Mouse (Mus musculus) neural tube, embryonic 15.5 days (tissue): ENCODE results near the gene Cela3b. TPM values are rescaled to one million over a fixed set of nuclear protein-coding genes. Genes with fewer than 3 reads are reported as not detected.

Experiments used
- ATAC-seq: fragments of 200-750 bp; cut with Nextera tagmentation; 2 replicates; pipeline ENCODE4 v1.8.0; 2017; ENCODE audit warnings: mild to moderate bottlenecking, moderate TSS enrichment, moderate library complexity; ENCODE audit not compliant: low FRiP score
- H3K27ac ChIP-seq: fragments of 300-500 bp; sonication (generic); replicated peaks from 2 replicates; pipeline ENCODE4 v1.5.1; 2015; ENCODE audit warnings: mild to moderate bottlenecking, inconsistent platforms
- H3K27me3 ChIP-seq: fragments of 300-500 bp; sonication (generic); replicated peaks from 2 replicates; pipeline ENCODE4 v1.6.1; 2015; ENCODE audit warnings: inconsistent platforms
- H3K36me3 ChIP-seq: fragments of 300-500 bp; sonication (generic); 2 replicates; pipeline ENCODE4 v1.6.1; 2015; ENCODE audit warnings: inconsistent platforms
- H3K4me1 ChIP-seq: fragments of 300-500 bp; sonication (generic); 2 replicates; pipeline ENCODE4 v1.6.1; 2015; ENCODE audit warnings: inconsistent platforms
- H3K4me2 ChIP-seq: fragments of 300-500 bp; sonication (generic); 2 replicates; pipeline ENCODE4 v1.6.1; 2015; ENCODE audit warnings: inconsistent platforms, mild to moderate bottlenecking, moderate library complexity
- H3K4me3 ChIP-seq: fragments of 300-500 bp; sonication (generic); replicated peaks from 2 replicates; pipeline ENCODE4 v1.5.1; 2015; ENCODE audit warnings: mild to moderate bottlenecking, inconsistent platforms
- H3K9ac ChIP-seq: fragments of 300-500 bp; sonication (generic); replicated peaks from 2 replicates; pipeline ENCODE4 v1.6.1; 2015; ENCODE audit warnings: mild to moderate bottlenecking, inconsistent platforms
- H3K9me3 ChIP-seq: fragments of 300-500 bp; sonication (generic); replicated peaks from 2 replicates; pipeline ENCODE4 v1.6.1; 2016; ENCODE audit warnings: inconsistent platforms
- WGBS: fragments of 180-500 bp; shearing (Covaris S2); methylation state at CpG from one replicate; pipeline ENCODE4 v1.1.7; 2015; ENCODE audit warnings: mixed read lengths; 5-methylcytosine and 5-hydroxymethylcytosine counted together
- polyA plus RNA-seq: library from polyadenylated mRNA; unstranded; fragments of >200 nt; fragmentation: Nextera tagmentation; extraction: Ambion mirVana; gene quantifications from 2 replicates; pipeline ENCODE4 v1.2.1, GENCODE M21; 2015

Cela3b gene
- polyA plus RNA-seq, 1 experiment from 2014 or later: not detected

DNA sequence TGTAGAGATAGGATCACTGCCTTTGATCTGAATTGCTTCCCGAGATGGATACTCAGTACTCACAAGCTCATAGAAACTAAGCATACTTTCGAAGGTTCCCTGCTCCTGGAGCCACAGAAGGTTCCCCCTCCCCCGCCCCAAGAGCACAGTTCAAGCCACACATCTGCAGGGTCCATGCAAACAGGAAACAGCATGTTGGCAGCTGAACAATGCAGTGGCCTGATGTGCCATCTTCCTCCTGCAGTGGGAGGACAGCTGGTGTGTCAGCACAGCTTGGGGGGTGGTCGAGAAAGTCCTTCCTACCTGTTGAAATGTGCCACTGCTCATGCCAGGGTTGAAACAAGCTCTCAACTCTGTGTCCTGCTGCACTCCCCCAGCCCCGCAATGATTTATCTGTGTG is 28.5 kb upstream of the Cela3b start:
- H3K9ac ChIP-seq: no peak overlapping the region
- H3K36me3 ChIP-seq: no peaks in the 10 kb centered on the region
- no peak for ATAC-seq
- no peaks in the 10 kb centered on the region for H3K9me3 ChIP-seq
- WGBS: 79% methylated on average over 5 of the region's 5 CpGs
- H3K4me1 ChIP-seq: no peaks in the 10 kb centered on the region
- no peak overlapping the region for H3K27ac ChIP-seq
- H3K27me3 ChIP-seq: no peaks in the 10 kb centered on the region
- no peak overlapping the region for H3K4me2 ChIP-seq
- H3K4me3 ChIP-seq: no peak overlapping the region

DNA sequence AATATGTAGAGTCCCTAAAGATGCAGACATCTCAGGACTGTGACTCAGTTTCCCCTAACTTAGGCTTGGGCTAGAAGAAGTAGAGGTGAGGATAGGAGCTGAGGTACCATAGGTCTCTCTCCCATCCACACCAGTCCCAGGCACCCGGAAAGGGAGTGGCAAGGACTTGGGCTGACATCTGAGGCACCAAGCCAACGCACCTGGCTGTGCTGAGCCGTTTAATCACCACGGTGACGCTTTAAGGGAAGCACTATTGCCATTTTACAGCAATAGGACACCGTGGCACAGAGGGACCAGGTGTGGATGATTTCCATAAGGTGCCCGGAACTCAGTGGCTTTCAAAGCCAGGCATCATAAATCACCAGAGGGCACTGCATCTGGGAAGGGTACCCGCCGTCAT is 28.0 kb upstream of the Cela3b start:
- H3K4me3 ChIP-seq: no peak overlapping the region
- H3K4me1 ChIP-seq: no peaks in the 10 kb centered on the region
- WGBS: 79% methylated on average over 9 of the region's 9 CpGs
- no peaks in the 10 kb centered on the region for H3K27me3 ChIP-seq
- no peaks in the 10 kb centered on the region for H3K9me3 ChIP-seq
- no peak for ATAC-seq
- no peak overlapping the region for H3K4me2 ChIP-seq
- no peak overlapping the region for H3K9ac ChIP-seq
- no peak overlapping the region for H3K27ac ChIP-seq
- H3K36me3 ChIP-seq: no peaks in the 10 kb centered on the region

DNA sequence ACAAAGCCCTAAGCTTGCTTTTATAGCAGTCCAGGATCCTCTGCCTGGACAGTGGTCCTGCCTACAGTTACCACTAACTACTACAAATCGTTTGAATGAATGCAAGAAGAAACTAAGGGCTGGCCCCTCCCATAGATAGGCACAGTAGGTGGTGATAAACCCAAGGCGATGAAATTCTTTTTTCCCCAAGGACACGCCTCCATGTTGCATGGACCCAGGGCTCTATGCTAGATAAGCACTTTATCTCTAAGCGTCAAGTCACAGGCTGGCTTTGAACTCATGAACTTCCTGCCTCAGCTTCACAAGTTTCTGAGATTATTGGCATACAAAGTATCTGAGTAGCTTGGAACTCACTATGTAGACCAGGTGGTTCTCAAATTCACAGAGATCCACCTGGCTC is 27.0 kb upstream of the Cela3b start:
- Histone ChIP-seq H3K9me3 (no peaks in the 10 kb centered on the region), H3K36me3 (no peaks in the 10 kb centered on the region), H3K9ac (no peak overlapping the region), H3K4me3 (no peak overlapping the region), H3K4me1 (no peaks in the 10 kb centered on the region), H3K27ac (no peak overlapping the region), H3K27me3 (no peaks in the 10 kb centered on the region), H3K4me2 (no peak overlapping the region)
- WGBS: 79% methylated on average over 4 of the region's 4 CpGs
- ATAC-seq: no peak

DNA sequence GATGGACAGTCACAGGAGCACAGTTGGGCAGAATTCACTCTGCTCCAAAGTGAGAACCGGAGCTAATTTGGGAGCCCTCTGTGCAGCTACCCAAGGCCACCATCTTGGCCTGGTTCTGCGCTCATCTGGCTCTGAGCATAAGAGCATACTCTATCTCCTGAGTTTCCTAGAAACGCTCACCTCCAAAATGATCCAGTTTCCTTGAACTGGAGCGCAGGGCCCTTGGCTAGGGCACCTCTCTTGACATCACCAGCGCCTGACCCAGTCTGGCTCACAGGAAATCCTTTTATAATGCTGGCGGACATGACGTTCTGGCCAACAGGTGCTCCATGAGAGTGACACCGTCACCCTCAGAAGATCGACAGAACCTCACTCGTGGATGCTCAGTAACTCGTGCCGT is 26.2 kb upstream of the Cela3b start:
- no peaks in the 10 kb centered on the region for H3K4me1 ChIP-seq
- H3K27me3 ChIP-seq: no peaks in the 10 kb centered on the region
- no peaks in the 10 kb centered on the region for H3K36me3 ChIP-seq
- H3K27ac ChIP-seq: no peak overlapping the region
- no peak for ATAC-seq
- H3K9me3 ChIP-seq: no peaks in the 10 kb centered on the region
- no peak overlapping the region for H3K4me3 ChIP-seq
- H3K4me2 ChIP-seq: no peak overlapping the region
- H3K9ac ChIP-seq: no peak overlapping the region
- 86% methylated on average over 12 of the region's 12 CpGs for WGBS

DNA sequence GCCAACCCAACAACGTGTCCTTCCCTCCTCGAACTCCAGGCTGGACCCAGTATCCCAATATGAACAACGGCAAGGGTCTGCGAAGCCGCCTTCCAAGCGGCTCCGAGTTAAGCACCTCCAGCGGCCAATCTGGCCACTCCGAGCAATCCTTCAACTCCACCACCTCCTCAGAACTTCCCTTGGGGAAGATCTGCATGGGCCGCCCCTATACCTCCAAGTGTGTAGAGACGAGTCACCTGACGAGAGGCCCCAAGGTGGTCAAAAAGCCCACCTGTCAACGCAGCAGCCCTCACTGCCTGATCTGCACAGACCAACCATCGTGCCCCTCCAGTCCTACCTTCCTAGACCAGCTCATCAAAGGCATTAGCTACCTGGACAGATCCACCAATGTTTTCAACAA is 24.2 kb upstream of the Cela3b start:
- WGBS: 91% methylated on average over 14 of the region's 14 CpGs
- no peak for ATAC-seq
- no peak overlapping the region for H3K4me3 ChIP-seq
- no peaks in the 10 kb centered on the region for H3K36me3 ChIP-seq
- H3K27me3 ChIP-seq: no peaks in the 10 kb centered on the region
- H3K9me3 ChIP-seq: no peaks in the 10 kb centered on the region
- H3K4me2 ChIP-seq: no peak overlapping the region
- H3K4me1 ChIP-seq: no peaks in the 10 kb centered on the region
- H3K27ac ChIP-seq: no peak overlapping the region
- no peak overlapping the region for H3K9ac ChIP-seq

DNA sequence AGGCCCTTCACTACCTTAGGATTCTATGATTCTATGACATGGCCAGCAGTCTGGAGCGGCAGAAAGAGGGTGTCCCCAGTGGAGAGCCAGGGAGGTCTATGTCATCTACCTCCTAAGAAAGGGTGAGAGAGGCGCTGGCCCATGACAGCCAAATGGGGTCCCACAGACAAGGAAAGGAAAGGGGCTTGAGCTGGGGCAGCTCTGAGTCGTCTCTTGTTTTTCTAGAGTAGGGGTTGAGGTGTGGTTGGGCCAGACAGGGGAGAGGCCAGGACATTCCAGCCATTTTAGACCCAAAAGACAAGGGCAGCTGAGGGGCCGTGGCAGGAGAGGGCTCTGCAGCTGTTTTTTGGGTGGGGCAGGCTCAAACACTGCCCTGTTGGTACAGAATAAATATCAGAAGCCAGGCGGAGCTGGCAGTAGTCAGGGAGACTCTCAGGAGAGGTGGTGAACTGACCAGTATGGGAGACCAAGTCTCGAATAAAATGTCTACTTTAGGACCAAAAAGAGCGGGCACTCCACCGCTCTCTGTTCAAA is 23.0 kb upstream of the Cela3b start, which contains the start of gene 1700013G24Rik:
Gene 1700013G24Rik (plus strand): TSS at position 51 of the 534 bp plus-strand sequence.
- H3K9me3 ChIP-seq: no peaks in the 10 kb centered on the region
- H3K27ac ChIP-seq: no peak within 1 kb of the TSS
- H3K9ac ChIP-seq: no peak within 1 kb of the TSS
- no peak within 1 kb of the TSS for H3K4me2 ChIP-seq
- ATAC-seq: no peak
- peaks cover 8% of the 10 kb centered on the region for H3K4me1 ChIP-seq
- no peak within 1 kb of the TSS for H3K4me3 ChIP-seq
- no peaks in the 10 kb centered on the region for H3K36me3 ChIP-seq
- WGBS: 87% methylated on average over 8 of the region's 8 CpGs
- no peaks in the 10 kb centered on the region for H3K27me3 ChIP-seq

DNA sequence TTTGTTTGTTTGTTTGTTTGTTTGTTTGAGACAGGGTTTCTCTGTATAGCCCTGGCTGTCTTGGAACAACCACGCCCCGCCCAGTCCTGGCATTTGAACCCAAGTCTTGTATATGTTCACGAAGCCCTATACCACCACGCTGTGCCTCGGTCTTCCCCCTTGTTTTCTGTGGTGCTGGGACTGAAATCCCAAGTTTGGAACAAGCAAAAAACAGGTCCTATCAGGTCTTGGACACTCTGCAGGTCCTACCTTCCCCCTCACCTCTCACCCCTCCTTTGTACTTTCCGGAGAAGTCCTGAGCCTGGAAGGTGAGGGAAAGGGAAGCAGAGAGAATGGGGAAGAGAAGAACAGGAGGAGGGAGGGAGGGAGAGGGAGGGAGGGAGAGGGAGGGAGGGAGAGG is 21.9 kb upstream of the Cela3b start:
- Histone ChIP-seq H3K4me2 (no peak overlapping the region), H3K4me3 (no peak overlapping the region), H3K4me1 (peaks cover 14% of the 10 kb centered on the region), H3K27ac (no peak overlapping the region), H3K36me3 (no peaks in the 10 kb centered on the region), H3K9ac (no peak overlapping the region), H3K9me3 (no peaks in the 10 kb centered on the region), H3K27me3 (no peaks in the 10 kb centered on the region)
- ATAC-seq: no peak
- 95% methylated on average over 6 of the region's 6 CpGs for WGBS

DNA sequence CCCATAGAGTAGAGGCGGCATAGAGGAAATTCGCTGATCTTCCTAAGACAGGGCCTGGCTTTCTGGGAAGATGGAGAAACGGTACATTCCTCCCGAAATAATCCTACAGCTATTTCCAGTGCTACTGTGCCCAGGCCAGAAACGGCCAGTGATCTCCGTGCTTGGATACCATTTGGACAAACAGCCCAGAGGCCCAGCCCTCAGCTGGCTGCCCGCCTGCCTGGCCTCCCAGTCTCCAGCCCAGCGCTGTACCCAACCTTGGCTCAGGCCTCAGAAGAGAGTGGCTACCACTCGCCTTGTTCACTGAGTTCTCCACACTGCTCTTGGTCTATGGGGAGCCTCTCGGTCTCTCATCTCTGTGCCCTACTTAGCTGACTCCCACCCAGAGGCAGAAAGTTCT is 19.4 kb upstream of the Cela3b start:
- H3K27me3 ChIP-seq: no peaks in the 10 kb centered on the region
- no peak for ATAC-seq
- no peak overlapping the region for H3K4me2 ChIP-seq
- no peak overlapping the region for H3K4me3 ChIP-seq
- H3K9ac ChIP-seq: no peak overlapping the region
- WGBS: 83% methylated on average over 10 of the region's 10 CpGs
- H3K27ac ChIP-seq: no peak overlapping the region
- H3K36me3 ChIP-seq: no peaks in the 10 kb centered on the region
- H3K4me1 ChIP-seq: peaks cover 14% of the 10 kb centered on the region
- no peaks in the 10 kb centered on the region for H3K9me3 ChIP-seq

DNA sequence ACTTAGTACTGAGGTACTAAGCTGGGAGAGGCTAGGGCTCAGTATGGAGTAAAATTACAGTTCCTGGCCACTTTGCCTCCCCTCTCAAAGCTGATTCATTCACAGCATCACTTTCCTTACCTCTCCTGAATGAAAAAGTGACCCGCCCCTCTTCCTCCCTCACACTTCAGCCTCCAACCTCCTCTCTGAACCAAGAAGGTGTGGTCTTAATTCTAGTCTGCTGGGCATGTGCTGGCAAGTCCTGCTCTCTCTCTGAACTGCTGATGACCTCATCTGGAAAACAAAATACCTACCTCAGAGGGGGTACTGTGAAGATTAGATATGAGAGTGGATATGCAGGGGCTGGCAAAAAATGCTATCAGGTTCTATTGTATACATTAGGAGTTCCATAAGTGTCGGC is 18.8 kb upstream of the Cela3b start:
- 91% methylated on average over 2 of the region's 2 CpGs for WGBS
- Histone ChIP-seq H3K4me3 (no peak overlapping the region), H3K9me3 (no peaks in the 10 kb centered on the region), H3K27ac (no peak overlapping the region), H3K4me2 (no peak overlapping the region), H3K36me3 (no peaks in the 10 kb centered on the region), H3K9ac (no peak overlapping the region), H3K27me3 (no peaks in the 10 kb centered on the region), H3K4me1 (peaks cover 14% of the 10 kb centered on the region)
- no peak for ATAC-seq

DNA sequence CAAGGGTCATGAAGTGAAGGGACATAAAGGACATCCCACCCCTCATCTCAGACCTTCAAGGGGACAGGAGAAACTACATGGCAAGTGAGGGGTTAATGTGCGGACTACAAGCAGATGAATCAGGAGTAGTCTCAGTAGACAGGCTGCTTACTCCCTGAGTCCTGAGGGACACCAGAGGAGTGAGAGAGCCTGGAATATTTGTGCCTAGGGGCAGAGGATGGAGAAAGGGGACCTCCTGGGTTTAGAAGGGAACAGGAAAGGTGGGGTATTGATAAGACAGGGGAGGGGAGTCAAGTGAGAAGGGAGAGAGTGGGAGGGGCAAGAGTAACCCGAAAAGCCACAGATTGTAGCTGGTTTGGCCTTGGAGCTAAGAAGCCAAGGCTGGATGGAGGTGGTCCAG is 18.3 kb upstream of the Cela3b start:
- no peak overlapping the region for H3K4me2 ChIP-seq
- no peak overlapping the region for H3K9ac ChIP-seq
- H3K36me3 ChIP-seq: no peaks in the 10 kb centered on the region
- no peak overlapping the region for H3K4me3 ChIP-seq
- no peaks in the 10 kb centered on the region for H3K27me3 ChIP-seq
- no peak overlapping the region for H3K27ac ChIP-seq
- 36% methylated on average over 2 of the region's 2 CpGs for WGBS
- H3K4me1 ChIP-seq: peaks cover 18% of the 10 kb centered on the region
- no peak for ATAC-seq
- no peaks in the 10 kb centered on the region for H3K9me3 ChIP-seq

DNA sequence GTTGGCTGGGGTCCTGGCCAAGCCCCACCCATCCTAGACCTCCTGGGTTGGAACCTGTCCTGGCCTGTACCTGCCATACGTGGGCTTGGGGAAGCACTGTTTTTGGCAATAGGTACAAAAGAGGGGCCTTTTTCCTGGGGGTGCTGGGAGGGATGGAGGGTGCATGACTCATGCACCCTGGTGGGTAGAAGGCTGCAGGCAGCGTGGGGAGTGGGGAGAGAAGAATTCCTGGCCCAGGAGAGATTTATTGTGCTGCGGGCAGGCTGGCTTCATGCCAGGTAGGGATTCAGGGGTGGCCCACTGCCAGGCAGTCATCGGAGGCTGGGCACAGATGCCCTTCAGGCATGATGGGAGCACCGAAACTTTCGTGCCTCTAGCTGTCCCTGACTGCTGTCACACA is 17.9 kb upstream of the Cela3b start:
- Histone ChIP-seq H3K9me3 (no peaks in the 10 kb centered on the region), H3K4me2 (no peak overlapping the region), H3K4me1 (peaks cover 18% of the 10 kb centered on the region), H3K4me3 (no peak overlapping the region), H3K9ac (no peak overlapping the region), H3K27ac (no peak overlapping the region), H3K27me3 (no peaks in the 10 kb centered on the region), H3K36me3 (no peaks in the 10 kb centered on the region)
- WGBS: 22% methylated on average over 6 of the region's 6 CpGs
- no peak for ATAC-seq

DNA sequence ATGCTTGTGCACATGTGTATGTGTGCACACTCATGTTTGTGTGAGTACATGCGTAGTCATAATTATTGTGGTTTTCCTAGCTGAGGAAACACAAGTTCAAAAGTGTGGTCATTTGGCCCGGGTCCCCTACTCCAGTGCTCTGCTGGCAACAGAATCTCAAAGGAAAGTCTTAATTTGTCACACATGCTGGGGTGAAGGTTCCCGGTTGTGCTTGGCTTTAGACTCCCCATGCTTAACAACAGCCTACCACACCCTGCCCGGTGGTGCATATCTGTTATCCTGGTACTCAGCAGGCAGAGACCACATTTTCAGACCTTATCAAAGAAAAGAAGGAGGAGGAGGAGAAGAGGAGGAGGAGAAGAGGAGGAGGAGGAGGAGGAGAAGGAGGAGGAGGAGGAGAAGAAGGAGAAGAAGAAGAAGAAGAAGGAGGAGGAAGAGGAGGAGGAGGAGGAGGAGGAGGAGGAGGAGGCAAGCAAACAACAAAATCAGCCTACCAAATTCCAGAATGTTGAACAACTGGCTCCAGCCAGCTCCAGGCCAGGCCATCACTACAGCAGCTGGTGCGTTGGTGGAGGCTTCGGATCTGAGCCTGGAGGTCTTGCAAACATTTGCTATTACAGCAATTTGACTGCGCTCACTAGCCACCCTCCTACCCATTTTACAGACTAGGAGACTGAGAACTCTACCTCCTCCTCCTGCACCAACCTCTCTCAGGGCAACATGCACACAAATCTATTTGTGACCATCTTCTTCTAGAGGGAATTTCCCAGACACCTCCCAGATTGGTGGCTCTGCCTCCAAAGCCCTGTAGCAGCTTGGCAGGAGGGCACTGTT is 17.2 kb upstream of the Cela3b start:
- Histone ChIP-seq H3K36me3 (no peaks in the 10 kb centered on the region), H3K27ac (no peak overlapping the region), H3K4me3 (no peak overlapping the region), H3K9ac (no peak overlapping the region), H3K27me3 (no peaks in the 10 kb centered on the region), H3K4me1 (peaks cover 18% of the 10 kb centered on the region), H3K4me2 (no peak overlapping the region), H3K9me3 (no peaks in the 10 kb centered on the region)
- 71% methylated on average over 7 of the region's 7 CpGs for WGBS
- no peak for ATAC-seq
